Mouse (Mus musculus) limb, embryonic 11.5 days (tissue): Measurements from ENCODE around the gene Plekho2. TPM values are rescaled to one million over a fixed set of nuclear protein-coding genes. Genes with fewer than 3 reads are reported as not detected.

Source experiments
- polyA plus RNA-seq: library from polyadenylated mRNA; unstranded; fragments of >200 nt; fragmentation: Nextera tagmentation; extraction: Ambion mirVana; gene quantifications from 2 replicates; pipeline ENCODE4 v1.2.1, GENCODE M21; 2014

Gene Plekho2
- polyA plus RNA-seq, 1 experiment from 2014 or later = 12.2 TPM

Other genes starting within 250 kb of the Plekho2 start
- gene Pdcd7, start 233.9 kb downstream of the Plekho2 start, polyA plus RNA-seq = 16.8 and 17.7 TPM in 2 replicates
- gene Ubap1l, start 219.0 kb downstream of the Plekho2 start, polyA plus RNA-seq = 0.47 and 0.96 TPM in 2 replicates
- gene Kbtbd13, start 188.4 kb downstream of the Plekho2 start, polyA plus RNA-seq = 0.64 and 1.0 TPM in 2 replicates
- 7.5 and 9.7 TPM in 2 replicates for gene Rasl12, start 181.5 kb downstream of the Plekho2 start, polyA plus RNA-seq
- gene Slc51b, start 157.1 kb downstream of the Plekho2 start, polyA plus RNA-seq = not detected in 2 replicates
- 20.1 and 21.1 TPM in 2 replicates for gene Mtfmt, start 144.3 kb downstream of the Plekho2 start, polyA plus RNA-seq
- gene Spg21, start 119.1 kb downstream of the Plekho2 start, polyA plus RNA-seq = 114 and 121 TPM in 2 replicates
- not detected in 2 replicates for gene Ankdd1a, start 59.8 kb downstream of the Plekho2 start, polyA plus RNA-seq
- gene Pif1, start 7.1 kb upstream of the Plekho2 start, polyA plus RNA-seq = 13.3 and 15.0 TPM in 2 replicates
- 29.7 and 31.5 TPM in 2 replicates for gene Rbpms2, start 49.6 kb upstream of the Plekho2 start, polyA plus RNA-seq
- 254 and 261 TPM in 2 replicates for gene Oaz2, start 88.0 kb upstream of the Plekho2 start, polyA plus RNA-seq
- gene Zfp609, start 247.5 kb upstream of the Plekho2 start, polyA plus RNA-seq = 7.3 and 8.2 TPM in 2 replicates